Mouse (Mus musculus): ENCODE measurements at regions not wholly inside any gene's neighbourhood (a gene's known extent, or its start where the extent isn't known, plus 50 kb on each side); places are given as distances from the start of the nearest gene placed in this dataset.
A peak's percentile ranks its signal among the peaks of the same experiment; 100 is the strongest.

- DNase-seq: no peak
These were observed 126.1 kb downstream of the Zbtb18 start for GRCm38 (mm10) chr1:177568056-177568816.

- no peak for DNase-seq
These were observed 127.4 kb downstream of the Zbtb18 start for GRCm38 (mm10) chr1:177569572-177569971.

GRCm38 (mm10) chr1:177573017-177573725 lies 131.0 kb downstream of the Zbtb18 start:
- peak; percentile 88 to 89 for DNase-seq

- no peak for DNase-seq
These were observed 131.6 kb downstream of the Zbtb18 start for GRCm38 (mm10) chr1:177573781-177574180.

GRCm38 (mm10) chr1:177574312-177574711 lies 132.2 kb downstream of the Zbtb18 start:
- DNase-seq: no peak

- DNase-seq: no peak
These were observed 142.2 kb downstream of the Zbtb18 start for GRCm38 (mm10) chr1:177584302-177584886.

GRCm38 (mm10) chr1:177585320-177585719 lies 143.2 kb downstream of the Zbtb18 start:
- DNase-seq: no peak

- no peak for DNase-seq
These were observed 140.6 kb upstream of the 1700016C15Rik start for GRCm38 (mm10) chr1:177589034-177589433.

GRCm38 (mm10) chr1:177589656-177590055 lies 140.0 kb upstream of the 1700016C15Rik start:
- DNase-seq: no peak

GRCm38 (mm10) chr1:177591742-177592141 lies 137.9 kb upstream of the 1700016C15Rik start:
- no peak for DNase-seq

GRCm38 (mm10) chr1:177592337-177592736 lies 137.3 kb upstream of the 1700016C15Rik start:
- no peak for DNase-seq

- DNase-seq: peak in 1 of 2 experiments; percentile 11
These were observed 135.3 kb upstream of the 1700016C15Rik start for GRCm38 (mm10) chr1:177594341-177594740.

- DNase-seq: no peak
These were observed 134.2 kb upstream of the 1700016C15Rik start for GRCm38 (mm10) chr1:177595326-177595914.

GRCm38 (mm10) chr1:177597036-177597435 lies 132.6 kb upstream of the 1700016C15Rik start:
- no peak for DNase-seq

- DNase-seq: no peak
These were observed 124.2 kb upstream of the 1700016C15Rik start for GRCm38 (mm10) chr1:177605353-177605969.

GRCm38 (mm10) chr1:177607565-177607964 lies 122.0 kb upstream of the 1700016C15Rik start:
- no peak for DNase-seq

GRCm38 (mm10) chr1:177608551-177609020 lies 121.0 kb upstream of the 1700016C15Rik start:
- DNase-seq: no peak

- DNase-seq: no peak
These were observed 120.4 kb upstream of the 1700016C15Rik start for GRCm38 (mm10) chr1:177609226-177609625.

- no peak for DNase-seq
These were observed 119.9 kb upstream of the 1700016C15Rik start for GRCm38 (mm10) chr1:177609683-177610082.

GRCm38 (mm10) chr1:177610156-177610555 lies 119.5 kb upstream of the 1700016C15Rik start:
- DNase-seq: no peak

- DNase-seq: no peak
These were observed 117.1 kb upstream of the 1700016C15Rik start for GRCm38 (mm10) chr1:177612546-177612945.

GRCm38 (mm10) chr1:177615609-177616008 lies 114.0 kb upstream of the 1700016C15Rik start:
- DNase-seq: no peak
